Mouse (Mus musculus) heart, embryonic 11.5 days (tissue): Measurements from ENCODE around the gene Pik3cg. TPM values are rescaled to one million over a fixed set of nuclear protein-coding genes. Genes with fewer than 3 reads are reported as not detected.

Source experiments
- ATAC-seq: fragments of 200-750 bp; cut with Nextera tagmentation; replicated peaks from 2 replicates; pipeline ENCODE4 v1.8.0; 2017; ENCODE audit warnings: moderate library complexity; ENCODE audit not compliant: insufficient number of reproducible peaks, low FRiP score, low TSS enrichment
- H3K27ac ChIP-seq: fragments of 300-500 bp; sonication (generic); 2 replicates; pipeline ENCODE4 v1.5.1; 2014; ENCODE audit warnings: mild to moderate bottlenecking, low read depth, low read length
- H3K27me3 ChIP-seq: fragments of 300-500 bp; sonication (generic); 2 replicates; pipeline ENCODE4 v1.6.1; 2014; ENCODE audit warnings: mild to moderate bottlenecking, low read length, mixed read lengths; ENCODE audit not compliant: control insufficient read depth, insufficient read depth
- H3K36me3 ChIP-seq: fragments of 300-500 bp; sonication (generic); 2 replicates; pipeline ENCODE4 v1.6.1; 2014; ENCODE audit warnings: mild to moderate bottlenecking, low read length, moderate library complexity, mixed read lengths; ENCODE audit not compliant: control insufficient read depth, insufficient read depth
- H3K4me1 ChIP-seq: fragments of 300-500 bp; sonication (generic); 2 replicates; pipeline ENCODE4 v1.6.1; 2014; ENCODE audit warnings: low read length; ENCODE audit not compliant: control insufficient read depth, insufficient read depth
- H3K4me2 ChIP-seq: fragments of 300-500 bp; sonication (generic); 2 replicates; pipeline ENCODE4 v1.6.1; 2014; ENCODE audit warnings: mild to moderate bottlenecking, moderate library complexity
- H3K4me3 ChIP-seq: fragments of 300-500 bp; sonication (generic); 2 replicates; pipeline ENCODE4 v1.5.1; 2014; ENCODE audit warnings: low read depth, low read length
- H3K9ac ChIP-seq: fragments of 300-500 bp; sonication (generic); 2 replicates; pipeline ENCODE4 v1.6.1; 2014; ENCODE audit warnings: mild to moderate bottlenecking, low read depth, low read length, moderate library complexity
- H3K9me3 ChIP-seq: fragments of 300-500 bp; sonication (generic); replicated peaks from 2 replicates; pipeline ENCODE4 v1.6.1; 2016; ENCODE audit warnings: low read length; ENCODE audit not compliant: control insufficient read depth
- WGBS: fragments of 180-500 bp; shearing (Covaris S2); extraction: QIAGEN DNeasy Blood & Tissue Kit; methylation state at CpG from one replicate; pipeline ENCODE4 v1.1.7; 2014; ENCODE audit not compliant: insufficient replicate concordance; 5-methylcytosine and 5-hydroxymethylcytosine counted together
- polyA plus RNA-seq: library from polyadenylated mRNA; unstranded; fragments of >200 nt; fragmentation: Nextera tagmentation; extraction: Ambion mirVana; gene quantifications from 2 replicates; pipeline ENCODE4 v1.2.1, GENCODE M21; 2014

The Pik3cg gene
- polyA plus RNA-seq, 1 experiment from 2014 or later, result 1.5 TPM

DNA sequence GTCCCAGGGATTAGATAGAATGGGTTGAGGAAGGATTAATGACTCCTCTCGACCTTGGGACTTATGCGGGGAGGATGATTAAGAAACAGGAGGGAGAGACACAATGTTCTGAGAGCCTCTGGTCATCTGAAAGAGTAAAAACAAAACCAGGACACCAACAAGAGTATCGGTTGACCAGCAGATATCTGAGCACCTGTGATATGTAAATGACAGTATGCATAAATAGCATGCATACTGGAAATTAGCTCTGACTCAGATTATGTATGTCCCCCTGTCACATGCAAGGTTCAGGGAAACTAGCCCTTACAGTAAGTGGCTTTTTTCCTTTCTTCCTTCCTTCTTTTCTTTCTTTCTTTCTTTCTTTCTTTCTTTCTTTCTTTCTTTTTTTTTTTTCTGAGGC, 28.0 kb upstream of the Pik3cg start:
- H3K27ac ChIP-seq, result no peak overlapping the region
- no peaks in the 10 kb centered on the region for H3K27me3 ChIP-seq
- no peak for ATAC-seq
- no peak overlapping the region for H3K9ac ChIP-seq
- WGBS, result 74% methylated on average over 3 of the region's 3 CpGs
- H3K4me3 ChIP-seq, result no peak overlapping the region
- H3K4me2 ChIP-seq, result no peak overlapping the region
- H3K36me3 ChIP-seq, result no peaks in the 10 kb centered on the region
- no peaks in the 10 kb centered on the region for H3K4me1 ChIP-seq
- no peaks in the 10 kb centered on the region for H3K9me3 ChIP-seq

GRCm38 (mm10) chr12:32233871-32234270, 25.4 kb upstream of the Pik3cg start:
- H3K4me1 ChIP-seq, result no peaks in the 10 kb centered on the region
- no peaks in the 10 kb centered on the region for H3K27me3 ChIP-seq
- no peaks in the 10 kb centered on the region for H3K36me3 ChIP-seq
- ATAC-seq, result no peak
- no peak overlapping the region for H3K4me3 ChIP-seq
- H3K4me2 ChIP-seq, result no peak overlapping the region
- H3K27ac ChIP-seq, result no peak overlapping the region
- WGBS, result 73% methylated on average over 4 of the region's 4 CpGs
- H3K9me3 ChIP-seq, result no peaks in the 10 kb centered on the region
- no peak overlapping the region for H3K9ac ChIP-seq

DNA sequence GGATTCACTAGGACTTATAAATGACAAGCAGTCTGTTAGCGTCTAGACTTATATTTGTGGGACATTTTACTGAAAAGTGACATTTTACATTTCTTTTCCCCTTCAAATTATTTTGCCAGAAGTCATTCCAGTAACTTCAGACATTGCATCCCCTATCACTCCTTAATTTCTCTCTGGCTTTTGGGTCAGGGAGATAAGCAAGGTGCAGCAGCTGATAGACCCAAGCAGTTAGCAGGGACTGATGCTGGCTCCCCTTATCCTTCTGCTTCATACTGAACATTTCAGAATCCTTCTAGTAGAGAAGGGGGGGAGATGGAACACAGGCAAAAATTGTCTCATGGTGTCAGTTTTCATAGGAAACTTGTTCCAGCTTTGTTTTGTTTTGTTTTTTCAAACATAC, 22.9 kb upstream of the Pik3cg start:
- Histone ChIP-seq H3K27ac (no peak overlapping the region), H3K4me1 (no peaks in the 10 kb centered on the region), H3K9ac (no peak overlapping the region), H3K36me3 (no peaks in the 10 kb centered on the region), H3K4me3 (no peak overlapping the region), H3K9me3 (no peaks in the 10 kb centered on the region), H3K4me2 (no peak overlapping the region), H3K27me3 (no peaks in the 10 kb centered on the region)
- WGBS, result 89% methylated on average over 1 of the region's 1 CpGs
- no peak for ATAC-seq

DNA sequence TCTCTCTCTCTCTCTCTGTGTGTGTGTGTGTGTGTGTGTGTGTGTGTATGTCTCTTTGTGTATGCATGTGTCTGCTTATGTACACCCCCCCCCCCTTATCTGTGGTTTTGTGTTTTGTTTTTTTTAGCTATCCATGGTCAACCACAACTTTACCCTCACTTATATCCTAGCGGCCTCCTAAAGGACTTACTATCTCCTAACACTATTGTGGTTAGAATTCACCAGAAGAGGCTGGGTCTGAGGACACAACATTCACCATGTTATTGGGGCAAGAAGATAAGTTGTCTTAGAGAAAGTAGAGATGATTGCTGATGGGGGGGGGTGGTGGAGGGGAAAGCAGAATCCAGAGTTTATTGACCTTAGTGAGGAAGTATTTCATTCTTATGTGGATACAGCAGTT, 15.2 kb upstream of the Pik3cg start:
- no peak overlapping the region for H3K9ac ChIP-seq
- ATAC-seq, result no peak
- WGBS, result 74% methylated on average over 1 of the region's 1 CpGs
- no peaks in the 10 kb centered on the region for H3K9me3 ChIP-seq
- no peak overlapping the region for H3K4me3 ChIP-seq
- H3K4me1 ChIP-seq, result no peaks in the 10 kb centered on the region
- no peaks in the 10 kb centered on the region for H3K27me3 ChIP-seq
- no peak overlapping the region for H3K4me2 ChIP-seq
- H3K27ac ChIP-seq, result no peak overlapping the region
- H3K36me3 ChIP-seq, result no peaks in the 10 kb centered on the region

GRCm38 (mm10) chr12:32222758-32223385, 14.4 kb upstream of the Pik3cg start:
- WGBS, result 82% methylated on average over 7 of the region's 7 CpGs
- H3K36me3 ChIP-seq, result no peaks in the 10 kb centered on the region

DNA sequence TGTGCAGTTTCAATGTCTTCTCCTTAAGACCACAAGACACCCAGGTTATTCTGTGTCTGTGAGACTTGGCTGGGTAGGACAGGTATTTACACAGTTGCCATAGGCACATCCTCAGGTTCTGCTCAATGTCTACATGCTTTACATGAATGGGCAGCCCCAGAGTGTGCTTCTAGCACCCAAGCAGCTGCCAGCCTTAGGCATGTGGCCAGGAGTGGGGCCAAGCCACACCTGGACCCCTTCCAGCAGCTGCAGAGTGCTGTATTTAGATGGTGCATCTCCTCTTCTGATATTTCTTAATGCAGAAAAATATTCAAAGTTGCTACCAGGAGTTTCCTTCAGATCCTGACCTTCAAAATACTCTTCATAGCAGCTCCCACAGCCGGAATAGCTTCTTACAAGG, 11.9 kb upstream of the Pik3cg start:
- no peak overlapping the region for H3K4me2 ChIP-seq
- H3K4me1 ChIP-seq, result no peaks in the 10 kb centered on the region
- H3K9ac ChIP-seq, result no peak overlapping the region
- 73% methylated on average over 1 of the region's 1 CpGs for WGBS
- no peak overlapping the region for H3K27ac ChIP-seq
- no peaks in the 10 kb centered on the region for H3K9me3 ChIP-seq
- no peak overlapping the region for H3K4me3 ChIP-seq
- no peak for ATAC-seq
- no peaks in the 10 kb centered on the region for H3K27me3 ChIP-seq
- H3K36me3 ChIP-seq, result no peaks in the 10 kb centered on the region

More at GRCm38 (mm10) chr12:32222758-32223385, 14.4 kb upstream of the Pik3cg start:
- no peaks in the 10 kb centered on the region for H3K27me3 ChIP-seq
- H3K27ac ChIP-seq, result no peak overlapping the region
- no peaks in the 10 kb centered on the region for H3K4me1 ChIP-seq
- H3K9me3 ChIP-seq, result no peaks in the 10 kb centered on the region
- H3K4me2 ChIP-seq, result no peak overlapping the region
- ATAC-seq, result no peak
- H3K9ac ChIP-seq, result no peak overlapping the region
- no peak overlapping the region for H3K4me3 ChIP-seq

GRCm38 (mm10) chr12:32215143-32215542, 6.7 kb upstream of the Pik3cg start:
- H3K27me3 ChIP-seq, result no peaks in the 10 kb centered on the region
- 76% methylated on average over 6 of the region's 6 CpGs for WGBS
- H3K9me3 ChIP-seq, result no peaks in the 10 kb centered on the region

GRCm38 (mm10) chr12:32212702-32213101, 4.2 kb upstream of the Pik3cg start:
- no peaks in the 10 kb centered on the region for H3K27me3 ChIP-seq
- no peaks in the 10 kb centered on the region for H3K4me1 ChIP-seq
- H3K36me3 ChIP-seq, result no peaks in the 10 kb centered on the region
- 82% methylated on average over 5 of the region's 5 CpGs for WGBS
- H3K4me2 ChIP-seq, result no peak overlapping the region
- no peak for ATAC-seq
- H3K4me3 ChIP-seq, result no peak overlapping the region
- no peak overlapping the region for H3K27ac ChIP-seq
- H3K9ac ChIP-seq, result no peak overlapping the region
- H3K9me3 ChIP-seq, result no peaks in the 10 kb centered on the region

More at GRCm38 (mm10) chr12:32215143-32215542, 6.7 kb upstream of the Pik3cg start:
- H3K36me3 ChIP-seq, result no peaks in the 10 kb centered on the region
- H3K4me2 ChIP-seq, result no peak overlapping the region
- no peak overlapping the region for H3K27ac ChIP-seq
- H3K9ac ChIP-seq, result no peak overlapping the region
- ATAC-seq, result no peak
- no peaks in the 10 kb centered on the region for H3K4me1 ChIP-seq
- no peak overlapping the region for H3K4me3 ChIP-seq

- no peak overlapping the region for H3K4me3 ChIP-seq
- H3K27ac ChIP-seq, result no peak overlapping the region
- H3K4me2 ChIP-seq, result no peak overlapping the region
- WGBS, result 42% methylated on average over 5 of the region's 5 CpGs
- H3K4me1 ChIP-seq, result no peaks in the 10 kb centered on the region
- H3K9me3 ChIP-seq, result no peaks in the 10 kb centered on the region
- ATAC-seq, result no peak; the same call in 1 of the 2 replicates
- no peak overlapping the region for H3K9ac ChIP-seq
- H3K36me3 ChIP-seq, result no peaks in the 10 kb centered on the region
- no peaks in the 10 kb centered on the region for H3K27me3 ChIP-seq
Observed at GRCm38 (mm10) chr12:32212156-32212555, 3.7 kb upstream of the Pik3cg start.
